Mouse (Mus musculus): ENCODE results near the gene Aqp6. TPM values are rescaled to one million over a fixed set of nuclear protein-coding genes. Genes with fewer than 3 reads are reported as not detected.
A peak's percentile ranks its signal among the peaks of the same experiment; 100 is the strongest.

Gene Aqp6
- polyA plus RNA-seq, 1 experiment from 2014 or later: not detected

DNA sequence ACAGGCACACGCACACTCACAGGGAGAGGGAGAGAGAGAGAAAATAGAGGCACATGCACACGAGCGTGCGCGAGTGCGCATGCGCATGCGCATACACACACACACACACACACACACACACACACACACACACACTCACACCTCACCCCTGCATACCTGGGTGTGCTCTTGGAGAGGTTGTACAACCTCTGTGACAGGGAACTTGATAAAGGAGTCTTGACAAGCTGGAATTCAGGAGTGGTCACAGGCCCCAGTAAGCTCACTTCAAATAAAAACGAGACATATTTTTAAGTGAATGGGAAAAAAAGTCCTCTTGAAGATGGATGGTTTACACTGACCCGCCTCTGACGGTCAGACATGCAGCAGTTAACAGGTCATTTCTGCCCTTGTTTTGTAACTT is 20.9 kb downstream of the Aqp6 start:
- H3K36me3 ChIP-seq (ENCODE audit: control insufficient read depth, insufficient read depth, low read length): peaks cover 78% of the 10 kb centered on the region
- WGBS: 84% methylated on average over 11 of the region's 11 CpGs

DNA sequence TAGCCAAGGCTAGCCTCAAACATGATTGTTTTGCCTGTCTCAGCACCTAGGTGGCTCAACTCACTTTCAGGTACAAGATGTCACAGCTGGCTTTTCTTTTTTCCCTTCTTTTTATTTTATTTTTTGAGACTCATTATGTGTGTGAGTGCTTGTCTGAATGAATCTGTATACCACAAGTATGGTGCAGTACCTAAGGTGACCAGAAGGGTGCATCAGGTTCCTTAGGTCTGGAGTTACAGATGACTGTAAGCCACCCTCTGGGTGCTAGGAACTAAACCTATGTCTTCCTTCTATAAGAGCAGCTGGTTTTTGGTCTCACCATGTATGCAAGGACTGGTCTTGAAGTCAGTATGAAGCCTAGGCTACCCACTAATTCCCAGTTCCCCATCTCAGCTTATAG is 30.4 kb downstream of the Aqp6 start:
- H3K36me3 ChIP-seq (ENCODE audit: control insufficient read depth, insufficient read depth, low read length): peaks cover 99% of the 10 kb centered on the region
- no peak; the same call in 1 of the 2 replicates for ATAC-seq (ENCODE audit: insufficient number of reproducible peaks, insufficient read depth, low FRiP score, low read depth)

More for the DNA sequence above, 20.9 kb downstream of the Aqp6 start:
- Histone ChIP-seq H3K4me1 (ENCODE audit: control insufficient read depth in 2 of 2, insufficient read depth in 2 of 2, low read length in 2 of 2) (no peaks in the 10 kb centered on the region), H3K4me2 (ENCODE audit: low read length) (no peak overlapping the region), H3K9ac (ENCODE audit: low read length) (no peak overlapping the region), H3K4me3 (ENCODE audit: control insufficient read depth in 1 of 2, insufficient read depth in 1 of 2, low read depth in 1 of 2, low read length in 2 of 2) (no peak overlapping the region), H3K9me3 (ENCODE audit: control insufficient read depth, low read length) (no peaks in the 10 kb centered on the region), H3K27me3 (ENCODE audit: control insufficient read depth, insufficient read depth, low read length) (no peaks in the 10 kb centered on the region), H3K27ac (replicated peaks in 1 of 2; ENCODE audit: control insufficient read depth in 1 of 2, insufficient read depth in 1 of 2, low read depth in 2 of 2, low read length in 2 of 2) (no peak overlapping the region)
- no peak for ATAC-seq (ENCODE audit: insufficient number of reproducible peaks, insufficient read depth, low FRiP score, low read depth)

DNA sequence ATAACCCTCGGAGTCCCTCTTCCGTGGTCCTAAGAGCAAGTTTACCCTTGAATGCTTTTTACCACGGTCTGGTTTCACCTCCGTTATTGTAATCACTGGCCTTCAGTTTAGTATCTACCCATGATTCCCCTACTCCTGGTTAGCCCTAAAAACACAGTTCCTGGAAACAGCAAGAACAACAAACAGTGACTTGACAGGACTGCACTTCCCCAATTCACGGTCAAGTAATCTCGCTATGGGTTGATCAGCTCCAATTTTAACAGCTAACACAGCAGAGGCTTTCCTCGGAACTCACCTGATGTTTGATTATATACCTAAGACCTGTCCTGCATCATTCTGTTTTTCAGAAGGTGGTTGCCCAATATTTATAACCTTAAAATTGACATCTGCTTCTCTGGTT is 33.5 kb downstream of the Aqp6 start:
- 93% methylated on average over 7 of the region's 7 CpGs for WGBS
- no peaks in the 10 kb centered on the region for H3K4me1 ChIP-seq (ENCODE audit: control insufficient read depth in 2 of 2, insufficient read depth in 2 of 2, low read length in 2 of 2)
- ATAC-seq (ENCODE audit: insufficient number of reproducible peaks, insufficient read depth, low FRiP score, low read depth): no peak

More for the DNA sequence above, 30.4 kb downstream of the Aqp6 start:
- Histone ChIP-seq H3K4me1 (ENCODE audit: control insufficient read depth in 2 of 2, insufficient read depth in 2 of 2, low read length in 2 of 2) (no peaks in the 10 kb centered on the region), H3K4me2 (ENCODE audit: low read length) (no peak overlapping the region), H3K9ac (ENCODE audit: low read length) (no peak overlapping the region), H3K9me3 (ENCODE audit: control insufficient read depth, low read length) (no peaks in the 10 kb centered on the region), H3K27ac (replicated peaks in 1 of 2; ENCODE audit: control insufficient read depth in 1 of 2, insufficient read depth in 1 of 2, low read depth in 2 of 2, low read length in 2 of 2) (no peak overlapping the region), H3K27me3 (ENCODE audit: control insufficient read depth, insufficient read depth, low read length) (no peaks in the 10 kb centered on the region), H3K4me3 (ENCODE audit: control insufficient read depth in 1 of 2, insufficient read depth in 1 of 2, low read depth in 1 of 2, low read length in 2 of 2) (no peak overlapping the region)

DNA sequence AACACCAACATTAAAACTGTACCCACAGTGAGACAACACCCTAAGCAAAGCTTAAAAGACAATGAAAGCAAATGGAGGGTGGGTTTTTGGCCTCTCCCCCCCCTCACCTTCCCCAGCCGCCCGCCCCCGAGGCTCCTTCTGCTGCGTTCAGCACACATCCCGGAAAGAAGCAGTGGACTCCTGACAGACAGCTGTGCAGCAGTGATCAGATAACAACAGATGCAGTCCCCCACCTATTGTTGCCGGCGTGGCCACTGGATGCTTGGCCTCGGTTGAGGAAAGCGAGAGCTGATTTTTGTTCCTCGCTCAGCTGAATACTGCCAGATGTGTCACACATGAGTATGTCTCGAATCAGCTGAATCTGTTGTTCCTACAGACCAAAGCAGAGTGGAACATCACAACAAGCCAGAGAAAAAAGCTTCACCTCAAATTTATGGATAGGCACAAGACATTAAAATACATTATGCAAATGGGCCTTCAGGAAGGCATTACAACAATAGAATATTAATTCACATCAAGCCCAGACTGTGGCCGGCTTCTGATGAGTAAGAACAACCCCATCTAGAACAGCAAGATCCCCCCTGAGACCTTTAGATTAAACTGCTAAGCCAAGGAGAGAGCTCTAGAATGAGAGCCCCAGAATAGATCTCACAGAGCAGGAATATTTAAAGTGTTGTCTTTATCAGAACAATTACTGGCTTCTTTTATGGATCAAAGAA is 36.4 kb downstream of the Aqp6 start:
- Histone ChIP-seq H3K27ac (replicated peaks in 1 of 2; ENCODE audit: control insufficient read depth in 1 of 2, insufficient read depth in 1 of 2, low read depth in 2 of 2, low read length in 2 of 2) (no peak overlapping the region), H3K4me3 (ENCODE audit: control insufficient read depth in 1 of 2, insufficient read depth in 1 of 2, low read depth in 1 of 2, low read length in 2 of 2) (no peak overlapping the region), H3K9me3 (ENCODE audit: control insufficient read depth, low read length) (no peaks in the 10 kb centered on the region), H3K4me1 (ENCODE audit: control insufficient read depth in 2 of 2, insufficient read depth in 2 of 2, low read length in 2 of 2) (no peaks in the 10 kb centered on the region), H3K27me3 (ENCODE audit: control insufficient read depth, insufficient read depth, low read length) (no peaks in the 10 kb centered on the region), H3K36me3 (ENCODE audit: control insufficient read depth, insufficient read depth, low read length) (peaks cover 97% of the 10 kb centered on the region), H3K4me2 (ENCODE audit: low read length) (no peak overlapping the region), H3K9ac (ENCODE audit: low read length) (no peak overlapping the region)
- ATAC-seq (ENCODE audit: insufficient number of reproducible peaks, insufficient read depth, low FRiP score, low read depth): no peak
- 87% methylated on average over 12 of the region's 12 CpGs for WGBS

More for the DNA sequence above, 33.5 kb downstream of the Aqp6 start:
- Histone ChIP-seq H3K4me2 (ENCODE audit: low read length) (no peak overlapping the region), H3K27ac (replicated peaks in 1 of 2; ENCODE audit: control insufficient read depth in 1 of 2, insufficient read depth in 1 of 2, low read depth in 2 of 2, low read length in 2 of 2) (no peak overlapping the region), H3K9me3 (ENCODE audit: control insufficient read depth, low read length) (no peaks in the 10 kb centered on the region), H3K9ac (ENCODE audit: low read length) (no peak overlapping the region), H3K27me3 (ENCODE audit: control insufficient read depth, insufficient read depth, low read length) (no peaks in the 10 kb centered on the region), H3K36me3 (ENCODE audit: control insufficient read depth, insufficient read depth, low read length) (peaks cover 99% of the 10 kb centered on the region), H3K4me3 (ENCODE audit: control insufficient read depth in 1 of 2, insufficient read depth in 1 of 2, low read depth in 1 of 2, low read length in 2 of 2) (no peak overlapping the region)

DNA sequence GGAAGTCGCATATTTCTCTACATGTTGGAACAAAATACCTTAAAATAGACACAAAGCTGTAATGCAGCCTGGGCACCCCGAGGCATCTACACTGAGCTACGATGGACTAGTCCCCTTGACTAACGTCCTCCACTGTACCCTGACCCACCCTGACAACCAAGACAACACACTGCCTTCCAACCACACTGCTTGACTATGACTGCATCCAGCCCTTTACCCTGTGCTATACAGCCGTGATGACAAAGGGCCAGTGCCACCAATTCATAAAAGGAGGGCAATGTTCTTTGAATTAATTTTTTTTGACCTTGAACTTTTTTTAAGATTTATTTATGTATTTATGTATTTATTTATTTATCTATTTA is 36.9 kb downstream of the Aqp6 start:
- Histone ChIP-seq H3K4me2 (ENCODE audit: low read length) (no peak overlapping the region), H3K4me3 (ENCODE audit: control insufficient read depth in 1 of 2, insufficient read depth in 1 of 2, low read depth in 1 of 2, low read length in 2 of 2) (no peak overlapping the region), H3K9ac (ENCODE audit: low read length) (no peak overlapping the region), H3K36me3 (ENCODE audit: control insufficient read depth, insufficient read depth, low read length) (peaks cover 93% of the 10 kb centered on the region), H3K27me3 (ENCODE audit: control insufficient read depth, insufficient read depth, low read length) (no peaks in the 10 kb centered on the region), H3K4me1 (ENCODE audit: control insufficient read depth in 2 of 2, insufficient read depth in 2 of 2, low read length in 2 of 2) (no peaks in the 10 kb centered on the region), H3K9me3 (ENCODE audit: control insufficient read depth, low read length) (no peaks in the 10 kb centered on the region), H3K27ac (replicated peaks in 1 of 2; ENCODE audit: control insufficient read depth in 1 of 2, insufficient read depth in 1 of 2, low read depth in 2 of 2, low read length in 2 of 2) (no peak overlapping the region)
- 85% methylated on average over 5 of the region's 5 CpGs for WGBS
- no peak for ATAC-seq (ENCODE audit: insufficient number of reproducible peaks, insufficient read depth, low FRiP score, low read depth)

DNA sequence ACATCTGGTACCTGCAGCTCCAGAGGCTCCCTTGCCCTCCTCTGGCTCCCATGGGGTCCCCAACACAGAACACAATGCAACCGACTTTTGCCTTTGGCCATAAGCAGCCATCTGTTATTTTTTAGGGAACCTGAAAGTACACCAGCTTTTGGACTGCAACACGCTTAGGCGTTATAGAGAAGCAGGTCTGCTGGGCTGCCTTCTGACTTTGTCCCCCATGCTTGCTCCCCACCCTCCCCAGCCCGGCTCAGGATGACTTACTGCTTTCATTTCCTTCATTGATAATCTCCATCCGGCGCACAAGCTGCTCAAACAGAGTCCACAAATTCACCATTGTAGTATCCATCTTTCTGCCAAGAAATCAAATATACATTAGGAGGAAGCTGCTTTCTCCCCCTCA is 41.4 kb downstream of the Aqp6 start:
- no peaks in the 10 kb centered on the region for H3K27me3 ChIP-seq (ENCODE audit: control insufficient read depth, insufficient read depth, low read length)
- H3K36me3 ChIP-seq (ENCODE audit: control insufficient read depth, insufficient read depth, low read length): peaks cover 48% of the 10 kb centered on the region
- no peak overlapping the region for H3K27ac ChIP-seq (replicated peaks in 1 of 2; ENCODE audit: control insufficient read depth in 1 of 2, insufficient read depth in 1 of 2, low read depth in 2 of 2, low read length in 2 of 2)
- peaks cover 10 to 30% of the 10 kb centered on the region in 2 experiments for H3K4me1 ChIP-seq (ENCODE audit: control insufficient read depth in 2 of 2, insufficient read depth in 2 of 2, low read length in 2 of 2)
- H3K4me2 ChIP-seq (ENCODE audit: low read length): no peak overlapping the region
- 77% methylated on average over 6 of the region's 6 CpGs for WGBS
- no peaks in the 10 kb centered on the region for H3K9me3 ChIP-seq (ENCODE audit: control insufficient read depth, low read length)
- no peak overlapping the region for H3K9ac ChIP-seq (ENCODE audit: low read length)
- ATAC-seq (ENCODE audit: insufficient number of reproducible peaks, insufficient read depth, low FRiP score, low read depth): no peak
- H3K4me3 ChIP-seq (ENCODE audit: control insufficient read depth in 1 of 2, insufficient read depth in 1 of 2, low read depth in 1 of 2, low read length in 2 of 2): no peak overlapping the region

DNA sequence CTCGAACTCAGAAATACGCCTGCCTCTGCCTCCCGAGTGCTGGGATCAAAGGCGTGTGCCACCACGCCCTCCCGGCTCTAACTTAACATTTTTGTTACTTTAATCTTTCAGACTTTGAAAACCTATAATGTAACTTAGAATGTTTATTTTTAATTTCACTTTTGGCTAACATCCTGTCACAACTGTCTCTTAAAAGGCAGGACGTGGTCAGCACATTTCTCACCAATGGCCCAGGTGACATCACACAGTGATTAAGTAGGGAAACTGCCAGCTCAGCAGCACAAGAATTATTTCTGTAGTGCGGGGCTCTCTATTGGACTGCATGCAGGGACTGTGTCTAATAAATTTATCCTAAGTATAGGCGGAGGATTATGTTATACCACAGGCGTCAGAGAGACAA is 42.6 kb downstream of the Aqp6 start:
- H3K27ac ChIP-seq (replicated peaks in 1 of 2; ENCODE audit: control insufficient read depth in 1 of 2, insufficient read depth in 1 of 2, low read depth in 2 of 2, low read length in 2 of 2): no peak overlapping the region
- H3K9ac ChIP-seq (ENCODE audit: low read length): peak overlapping the region; percentile 42; the same call in 1 of the 2 replicates
- peaks cover 36% of the 10 kb centered on the region for H3K36me3 ChIP-seq (ENCODE audit: control insufficient read depth, insufficient read depth, low read length)
- H3K4me1 ChIP-seq (ENCODE audit: control insufficient read depth in 2 of 2, insufficient read depth in 2 of 2, low read length in 2 of 2): peaks cover 10 to 41% of the 10 kb centered on the region in 2 experiments
- ATAC-seq (ENCODE audit: insufficient number of reproducible peaks, insufficient read depth, low FRiP score, low read depth): no peak
- H3K9me3 ChIP-seq (ENCODE audit: control insufficient read depth, low read length): no peaks in the 10 kb centered on the region
- H3K4me2 ChIP-seq (ENCODE audit: low read length): no peak overlapping the region
- WGBS: 76% methylated on average over 10 of the region's 10 CpGs
- H3K4me3 ChIP-seq (ENCODE audit: control insufficient read depth in 1 of 2, insufficient read depth in 1 of 2, low read depth in 1 of 2, low read length in 2 of 2): no peak overlapping the region
- H3K27me3 ChIP-seq (ENCODE audit: control insufficient read depth, insufficient read depth, low read length): no peaks in the 10 kb centered on the region

DNA sequence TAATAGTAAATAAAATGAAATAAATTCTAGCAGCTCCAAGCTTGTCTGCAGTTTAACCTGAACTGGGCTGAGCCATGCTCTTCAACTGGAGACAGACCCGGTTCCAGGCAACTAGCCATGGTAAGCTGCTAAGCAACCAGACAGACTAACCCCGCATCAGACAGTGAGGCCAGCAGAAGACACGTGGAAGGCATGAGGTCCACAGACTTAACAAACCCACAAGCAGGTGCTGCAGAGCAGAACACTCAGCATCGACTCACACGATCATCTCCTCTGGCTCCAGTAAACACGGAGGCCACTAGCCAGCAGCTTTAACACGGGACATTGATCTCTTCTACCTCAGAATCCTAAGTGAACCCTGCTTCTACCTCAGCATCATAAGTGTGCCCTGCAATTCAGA is 43.6 kb downstream of the Aqp6 start:
- Histone ChIP-seq H3K27me3 (ENCODE audit: control insufficient read depth, insufficient read depth, low read length) (no peaks in the 10 kb centered on the region), H3K9me3 (ENCODE audit: control insufficient read depth, low read length) (no peaks in the 10 kb centered on the region), H3K4me3 (ENCODE audit: control insufficient read depth in 1 of 2, insufficient read depth in 1 of 2, low read depth in 1 of 2, low read length in 2 of 2) (no peak overlapping the region), H3K9ac (ENCODE audit: low read length) (no peak overlapping the region), H3K27ac (replicated peaks in 1 of 2; ENCODE audit: control insufficient read depth in 1 of 2, insufficient read depth in 1 of 2, low read depth in 2 of 2, low read length in 2 of 2) (no peak overlapping the region), H3K36me3 (ENCODE audit: control insufficient read depth, insufficient read depth, low read length) (peaks cover 27% of the 10 kb centered on the region), H3K4me2 (ENCODE audit: low read length) (no peak overlapping the region; the same call in 1 of the 2 replicates), H3K4me1 (ENCODE audit: control insufficient read depth in 2 of 2, insufficient read depth in 2 of 2, low read length in 2 of 2) (peaks cover 17 to 50% of the 10 kb centered on the region in 2 experiments)
- WGBS: 64% methylated on average over 7 of the region's 7 CpGs
- ATAC-seq (ENCODE audit: insufficient number of reproducible peaks, insufficient read depth, low FRiP score, low read depth): no peak

All from heart, embryonic 14.5 days (tissue).